Comparison of ENCODE assay signal across 21 mouse cellular contexts in the genomic region with DNA sequence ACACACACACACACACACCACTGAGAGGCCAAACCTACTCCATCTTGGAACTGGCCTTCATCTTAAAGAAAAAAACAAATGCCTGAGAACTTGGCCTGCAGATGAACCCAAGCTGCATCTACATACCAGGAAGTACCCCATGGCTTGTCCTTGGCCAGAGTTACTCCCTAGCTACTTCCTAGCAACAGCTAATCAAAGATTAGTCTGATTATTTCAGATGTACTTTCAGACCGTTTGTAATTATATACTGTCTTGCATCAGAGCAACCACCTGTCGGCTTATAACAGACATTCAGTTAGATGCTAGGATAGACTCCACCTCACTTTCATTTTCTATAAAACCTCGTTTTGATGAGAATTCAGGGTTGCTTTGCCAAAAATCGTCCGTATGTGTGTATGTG. TPM values are rescaled to one million over a fixed set of nuclear protein-coding genes. Genes with fewer than 3 reads are reported as not detected.
DNase-seq lines count a peak whose midpoint lies in the region; ATAC-seq and TF ChIP-seq lines count a peak whose summit lies in the region.
"Had no signal": no experiment of that assay in that cellular context is flagged by ENCODE, and none has a peak within 500 bp of the region (broad histone marks: within the 10 kb centered on the region; RNA-seq: fewer than 3 reads in every experiment).

No protein-coding gene starts in this region.

- no peak overlapping the region for H3K4me2 ChIP-seq in CH12.LX (ENCODE audit: insufficient read depth, low read depth, poor library complexity, severe bottlenecking)
- no peak overlapping the region for H3K4me2 ChIP-seq in midbrain, embryonic 14.5 days (ENCODE audit: low read length)
- H3K4me2 ChIP-seq: embryonic facial prominence, embryonic 13.5 days; kidney, embryonic 15.5 days had no signal

- no peaks in the 10 kb centered on the region for H3K36me3 ChIP-seq in CH12.LX (replicated peaks in 1 of 2; ENCODE audit: control insufficient read depth in 1 of 2, insufficient read depth in 1 of 2, low read length in 1 of 2)
- no peaks in the 10 kb centered on the region for H3K36me3 ChIP-seq in midbrain, embryonic 14.5 days (ENCODE audit: control insufficient read depth, insufficient read depth, low read length)
- H3K36me3 ChIP-seq: embryonic facial prominence, embryonic 13.5 days; heart, embryonic 10.5 days; kidney, embryonic 15.5 days had no signal

- no peaks in the 10 kb centered on the region for H3K27me3 ChIP-seq in CH12.LX (replicated peaks)
- H3K27me3 ChIP-seq in midbrain, embryonic 14.5 days (ENCODE audit: control insufficient read depth, insufficient read depth, low read length), result no peaks in the 10 kb centered on the region
- H3K27me3 ChIP-seq: embryonic facial prominence, embryonic 13.5 days; kidney, embryonic 15.5 days had no signal

- dilution Hi-C loops in CH12.LX (cut with MboI; ENCODE audit: extremely low pct_ligation_motif_present, extremely low pct_unique_long_range_greater_than_20kb, low sequenced_read_pairs), result no loop called here

- in situ Hi-C loops in CH12.LX (cut with MboI; ENCODE audit: low pct_ligation_motif_present, low pct_unique_long_range_greater_than_20kb, low sequenced_read_pairs), result no loop called here

- DNase-seq in spleen, postnatal 4 days (ENCODE audit: low spot score in 2 of 2), result peak; percentile 8 to 53
- no peak for DNase-seq in spleen, adult 18-20 months
- DNase-seq in CH12.LX (ENCODE audit: extremely low read depth) (no peak), ZHBTc4 (ENCODE audit: low read depth, low spot score) (peak; percentile 45)
- peak; percentile 46 for DNase-seq in naive thymus-derived CD4-positive, alpha-beta T cell, adult 2 months (ENCODE audit: low read depth)
- no peak for DNase-seq in adrenal gland, adult 8-10 months
- DNase-seq in kidney, postnatal 25 days, result no peak
- DNase-seq in midbrain, embryonic 14.5 days, result no peak
- DNase-seq: adrenal gland, postnatal 25 days; cerebellum, adult 11 months; cerebellum, postnatal 10 days; gastrocnemius, postnatal 36 days; layer of hippocampus, postnatal 36 days; lung, adult 2 months; lung, postnatal 4 days; thymus, postnatal 36 days had no signal

- no peak overlapping the region for H3K27ac ChIP-seq in CH12.LX (ENCODE audit: insufficient read depth, low read depth)
- no peak overlapping the region for H3K27ac ChIP-seq in midbrain, embryonic 14.5 days (replicated peaks; ENCODE audit: low read depth, low read length)
- H3K27ac ChIP-seq: embryonic facial prominence, embryonic 13.5 days; heart, embryonic 10.5 days; kidney, embryonic 15.5 days; layer of hippocampus, adult 2 months had no signal

- no peak overlapping the region for H3K9ac ChIP-seq in CH12.LX (ENCODE audit: insufficient read depth, low read depth)
- H3K9ac ChIP-seq in midbrain, embryonic 14.5 days (replicated peaks; ENCODE audit: low read length), result no peak overlapping the region
- H3K9ac ChIP-seq: embryonic facial prominence, embryonic 13.5 days; kidney, embryonic 15.5 days had no signal

- no peaks in the 10 kb centered on the region for H3K9me3 ChIP-seq in CH12.LX (replicated peaks; ENCODE audit: low read length)
- no peaks in the 10 kb centered on the region for H3K9me3 ChIP-seq in midbrain, embryonic 14.5 days (ENCODE audit: control insufficient read depth, low read length)
- H3K9me3 ChIP-seq: embryonic facial prominence, embryonic 13.5 days; heart, embryonic 10.5 days; kidney, embryonic 15.5 days had no signal

- TF ChIP-seq POLR2A in CH12.LX (IDR thresholded peaks at IDR 0.05; ENCODE audit: low read depth, low read length), result no peak

- WGBS in midbrain, embryonic 14.5 days, result 77% methylated on average over 5 of the region's 5 CpGs

- H3K4me3 ChIP-seq in CH12.LX (replicated peaks in 1 of 3; ENCODE audit: low read depth in 2 of 3, low read length in 2 of 3, poor library complexity in 1 of 3), result no peak overlapping the region
- no peak overlapping the region for H3K4me3 ChIP-seq in midbrain, embryonic 14.5 days (replicated peaks; ENCODE audit: low read depth, low read length)
- H3K4me3 ChIP-seq: embryonic facial prominence, embryonic 13.5 days; heart, embryonic 10.5 days; kidney, embryonic 15.5 days; layer of hippocampus, adult 2 months had no signal

- TF ChIP-seq RAD21 in CH12.LX (IDR thresholded peaks at IDR 0.05; ENCODE audit: low read depth, low read length), result no peak

- no peak for TF ChIP-seq EP300 in CH12.LX (IDR thresholded peaks at IDR 0.05; ENCODE audit: low read length)

- H3K4me1 ChIP-seq in CH12.LX (ENCODE audit: control insufficient read depth in 1 of 2, insufficient read depth in 2 of 2), result peaks cover 0 to 23% of the 10 kb centered on the region in 2 experiments; a peak in 1 of 4 replicates
- H3K4me1 ChIP-seq in midbrain, embryonic 14.5 days (ENCODE audit: control insufficient read depth, insufficient read depth, low read length), result no peaks in the 10 kb centered on the region

- no peak for ATAC-seq in midbrain, embryonic 14.5 days (ENCODE audit: low FRiP score, low TSS enrichment)
- ATAC-seq: forebrain, embryonic 16.5 days had no signal

- no peaks in the 10 kb centered on the region for H3K79me2 ChIP-seq in CH12.LX (replicated peaks; ENCODE audit: control insufficient read depth, extremely low read depth, insufficient read depth, poor library complexity, severe bottlenecking)

- TF ChIP-seq CTCF in CH12.LX (conservative IDR thresholded peaks at IDR 0.05 in 1 of 2, IDR thresholded peaks at IDR 0.05 in 1 of 2; ENCODE audit: low read depth in 2 of 2, low read length in 2 of 2), result no peak

TF ChIP-seq in CH12.LX, 34 proteins besides CTCF, POLR2A, EP300 and RAD21:
- TF ChIP-seq USF1 (IDR thresholded peaks at IDR 0.05; ENCODE audit: low read depth, low read length), result no peak
- TF ChIP-seq ELF1 (IDR thresholded peaks at IDR 0.05; ENCODE audit: low read depth, low read length), result peak; percentile 37; the same call in 1 of the 2 replicates

RNA-seq across cellular contexts. Expression of a gene that starts 21.7 kb away (rescaled TPM):
- total RNA-seq in CH12.LX (2012; rRNA removed) (3.2 and 4.9 TPM in 2 replicates), CH12.LX (2014; rRNA removed) (3.7 and 5.0 TPM in 2 replicates)
- 16.1 and 16.4 TPM in 2 replicates for polyA plus RNA-seq in CH12.LX (2012; ENCODE audit: insufficient read length, low read depth)
- 10 to 100 TPM; 16.2 to 25.1 (median 20.1) TPM for total RNA-seq in adrenal gland, adult 8-10 months (2022)
- 3.7 and 13.7 TPM in 2 replicates for polyA plus RNA-seq in midbrain, embryonic 14.5 days (2014; fragmentation: Nextera tagmentation; extraction: Ambion mirVana)

Comparison
In these comparisons a context has a peak if more than half of its experiments do, and no peak if none do; other contexts are left out.
1. DNase-seq: peak in spleen, postnatal 4 days (2 of 2), ZHBTc4 (single experiment) and naive thymus-derived CD4-positive, alpha-beta T cell, adult 2 months (single experiment); none in spleen, adult 18-20 months (0 of 2), CH12.LX (single experiment), adrenal gland, adult 8-10 months (single experiment), kidney, postnatal 25 days (0 of 2) and midbrain, embryonic 14.5 days (single experiment).